Mouse (Mus musculus) heart, postnatal 0 days (tissue): Measurements from ENCODE around the gene Tmc7.

Source experiments
- CTCF ChIP-seq: IDR thresholded peaks from 2 replicates; pipeline ENCODE4 v1.5.1; 2016; ENCODE audit warnings: antibody characterized with exemption, control low read depth, low read depth
- EP300 ChIP-seq: IDR thresholded peaks from 2 replicates; pipeline ENCODE4 v1.6.1; 2016; ENCODE audit warnings: antibody characterized with exemption, low read depth

DNA sequence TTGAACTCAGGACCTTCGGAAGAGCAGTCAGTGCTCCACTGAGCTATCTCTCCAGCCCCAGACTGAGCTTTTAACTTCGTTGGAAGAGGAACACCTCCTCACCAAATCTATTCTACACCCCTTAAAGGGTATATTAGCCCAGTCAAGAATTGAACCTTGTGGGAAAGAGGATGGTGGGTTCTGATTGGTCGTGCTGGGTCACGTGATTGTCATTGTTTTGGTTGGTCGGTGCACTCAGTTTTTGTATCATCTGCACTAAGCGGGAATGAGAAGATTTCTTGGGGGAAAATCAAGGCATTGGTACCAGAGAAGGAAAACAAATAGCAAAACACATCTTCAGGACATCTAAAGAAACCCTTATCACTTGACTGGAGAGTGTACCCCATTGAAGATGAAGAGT, 36.6 kb upstream of the Tmc7 start:
- TF ChIP-seq CTCF = no peak
- no peak for TF ChIP-seq EP300
